Mouse (Mus musculus) WW6 (cell line): ENCODE measurements around the gene Irgm2.

Source experiments
- DNase-seq: peaks from one replicate; pipeline ENCODE4 v3.0.0-alpha.2; 2013; ENCODE audit warnings: low read depth, low spot score

Gene Irgm2

GRCm38 (mm10) chr11:58260156-58260555 is 60.7 kb downstream of the Irgm2 start:
- no peak for DNase-seq

DNA sequence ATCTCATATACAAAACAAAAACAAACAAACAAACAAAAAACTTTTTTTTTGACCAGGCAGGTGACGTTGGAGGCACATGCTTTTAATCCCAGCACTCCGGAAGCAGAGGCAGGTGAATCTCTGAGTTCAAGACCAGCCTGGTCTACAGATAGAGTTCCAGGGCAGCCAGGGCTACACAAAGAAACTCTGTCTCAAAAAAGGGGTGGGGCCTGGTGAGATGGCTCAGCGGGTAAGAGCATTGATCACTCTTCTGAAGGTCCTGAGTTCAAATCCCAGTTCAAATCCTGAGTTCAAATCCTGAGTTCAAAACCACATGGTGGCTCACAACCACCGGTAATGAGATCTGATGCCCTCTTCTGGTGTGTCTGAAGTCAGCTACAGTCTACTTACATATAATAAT is 62.4 kb downstream of the Irgm2 start:
- DNase-seq: no peak

DNA sequence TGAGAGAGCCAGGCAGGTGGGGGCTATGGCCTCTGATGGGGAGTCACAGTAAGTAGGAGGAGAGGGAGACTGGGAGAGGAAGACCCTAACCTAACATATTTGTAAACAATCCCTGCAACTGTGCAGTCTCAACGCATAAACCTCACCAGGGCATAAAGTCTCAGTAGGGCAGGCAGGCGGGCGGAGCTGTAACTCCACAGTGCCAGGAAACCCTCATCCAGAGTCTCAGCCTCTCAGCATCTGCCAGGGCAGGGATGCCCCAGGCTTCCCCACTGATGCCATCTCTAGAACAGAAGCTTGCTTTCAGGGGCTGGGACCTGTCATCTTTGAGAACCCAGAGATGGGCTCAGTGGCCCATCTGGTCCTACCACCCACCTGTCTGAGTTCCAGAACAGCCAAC is 62.9 kb downstream of the Irgm2 start:
- no peak for DNase-seq

DNA sequence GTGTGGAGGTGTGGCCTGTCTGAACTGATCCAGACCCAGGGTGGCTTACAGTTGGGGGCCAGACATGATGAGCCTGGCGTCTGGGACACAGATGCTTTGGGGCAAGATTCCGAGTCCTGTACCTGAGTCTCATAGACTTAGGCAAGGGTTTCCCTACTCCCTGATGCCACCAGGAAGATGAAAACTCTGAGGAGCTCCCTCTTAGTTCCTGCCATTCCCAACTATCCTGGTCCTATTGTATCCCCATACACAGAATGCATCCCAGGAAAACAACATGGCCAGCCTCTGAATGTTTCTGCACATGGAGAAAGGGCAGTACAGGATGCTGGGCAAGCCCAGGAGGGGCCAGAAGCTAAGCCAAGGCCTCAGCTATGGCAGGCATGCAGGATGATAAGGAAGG is 64.1 kb downstream of the Irgm2 start:
- DNase-seq: no peak

DNA sequence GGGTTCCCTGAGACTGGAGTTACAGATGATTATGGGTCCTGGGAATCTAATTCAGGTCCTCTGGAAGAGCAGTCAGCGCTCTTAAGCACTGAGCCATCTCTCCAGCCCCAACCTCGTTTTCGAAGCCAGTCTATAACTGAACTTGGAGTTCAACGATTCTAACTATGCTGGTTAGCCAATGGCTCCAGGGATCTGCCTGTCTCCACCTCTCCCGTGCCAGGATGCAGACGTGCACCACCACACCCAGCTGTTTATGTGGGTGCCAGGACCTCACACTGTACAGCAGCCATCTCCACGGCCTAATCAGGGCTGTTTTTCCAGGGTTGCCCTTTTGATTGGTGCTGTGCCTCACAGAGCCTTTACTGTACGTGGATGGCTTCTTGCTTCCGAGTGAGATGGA is 65.1 kb downstream of the Irgm2 start:
- no peak for DNase-seq

- DNase-seq: no peak
Observed at GRCm38 (mm10) chr11:58268285-58268684, 68.9 kb downstream of the Irgm2 start.
